Mouse (Mus musculus) limb, embryonic 15.5 days (tissue): ENCODE measurements at regions not wholly inside any gene's neighbourhood (a gene's known extent, or its start where the extent isn't known, plus 50 kb on each side); places are given as distances from the start of the nearest gene placed in this dataset.

Experiments used
- ATAC-seq: fragments of 200-750 bp; cut with Nextera tagmentation; 2 replicates; pipeline ENCODE4 v1.8.0; 2017; ENCODE audit warnings: low read depth, moderate TSS enrichment; ENCODE audit not compliant: insufficient number of reproducible peaks, low FRiP score, low TSS enrichment
- H3K27ac ChIP-seq: fragments of 300-500 bp; sonication (generic); 2 replicates; pipeline ENCODE4 v1.5.1; 2015; ENCODE audit warnings: moderate library complexity, mild to moderate bottlenecking, inconsistent platforms
- H3K27me3 ChIP-seq: fragments of 300-500 bp; sonication (generic); 2 replicates; pipeline ENCODE4 v1.6.1; 2015; ENCODE audit warnings: inconsistent platforms
- H3K36me3 ChIP-seq: fragments of 300-500 bp; sonication (generic); 2 replicates; pipeline ENCODE4 v1.6.1; 2015; ENCODE audit warnings: inconsistent platforms
- H3K4me1 ChIP-seq: fragments of 300-500 bp; sonication (generic); 2 replicates; pipeline ENCODE4 v1.6.1; 2015; ENCODE audit warnings: inconsistent platforms
- H3K4me2 ChIP-seq: fragments of 300-500 bp; sonication (generic); 2 replicates; pipeline ENCODE4 v1.6.1; 2015; ENCODE audit warnings: mild to moderate bottlenecking, inconsistent platforms
- H3K4me3 ChIP-seq: fragments of 300-500 bp; sonication (generic); 2 replicates; pipeline ENCODE4 v1.5.1; 2015; ENCODE audit warnings: mild to moderate bottlenecking, inconsistent platforms
- H3K9ac ChIP-seq: fragments of 300-500 bp; sonication (generic); 2 replicates; pipeline ENCODE4 v1.6.1; 2015; ENCODE audit warnings: inconsistent platforms
- H3K9me3 ChIP-seq: fragments of 300-500 bp; sonication (generic); 2 replicates; pipeline ENCODE4 v1.6.1; 2016; ENCODE audit warnings: inconsistent platforms
- WGBS: fragments of 180-500 bp; shearing (Covaris S2); methylation state at CpG from one replicate; pipeline ENCODE4 v1.1.7; 2015; 5-methylcytosine and 5-hydroxymethylcytosine counted together

DNA sequence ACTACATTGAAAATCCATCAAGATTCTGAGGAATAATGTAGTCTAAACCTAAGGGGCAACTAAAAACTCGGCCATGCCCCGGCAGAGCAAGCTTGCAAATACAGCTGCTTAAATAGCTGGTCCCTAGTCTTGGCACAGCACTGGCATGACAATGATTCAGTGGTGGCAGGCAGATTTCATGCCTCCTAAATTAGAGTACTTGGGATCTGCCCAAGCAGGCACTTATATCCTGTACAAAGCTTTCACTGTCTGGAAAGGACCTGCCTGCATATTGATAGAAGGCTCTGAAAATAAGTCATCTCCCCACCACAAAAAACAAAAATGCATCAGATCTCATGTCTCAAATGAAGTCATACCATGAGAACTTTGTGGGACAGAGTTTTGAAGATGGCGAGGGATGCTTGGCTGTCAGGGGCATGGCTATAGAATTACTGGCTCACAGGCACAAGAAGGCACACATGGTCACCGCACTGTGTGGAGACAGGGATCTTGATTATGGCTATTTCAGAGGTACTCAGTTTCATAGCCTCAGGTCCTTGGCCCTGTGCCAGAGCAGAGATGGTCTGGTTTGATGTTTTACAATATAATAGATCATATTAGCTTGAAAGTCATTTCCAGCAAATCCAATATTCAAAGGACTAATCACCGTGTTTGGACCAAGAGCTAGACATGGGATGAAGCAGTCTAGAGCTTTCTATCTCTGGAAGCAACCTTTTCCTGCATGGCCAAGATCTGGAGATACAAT is 217.7 kb downstream of the Gm45692 start:
- Histone ChIP-seq H3K9me3 (no peaks in the 10 kb centered on the region), H3K9ac (no peak overlapping the region), H3K27ac (no peak overlapping the region), H3K4me2 (no peak overlapping the region), H3K27me3 (no peaks in the 10 kb centered on the region), H3K4me3 (no peak overlapping the region), H3K4me1 (0 out of 2 replicates have a peak, but pooled peaks cover 2% of the 10 kb centered on the region), H3K36me3 (no peaks in the 10 kb centered on the region)
- WGBS = 71% methylated on average over 5 of the region's 5 CpGs
- ATAC-seq = no peak

DNA sequence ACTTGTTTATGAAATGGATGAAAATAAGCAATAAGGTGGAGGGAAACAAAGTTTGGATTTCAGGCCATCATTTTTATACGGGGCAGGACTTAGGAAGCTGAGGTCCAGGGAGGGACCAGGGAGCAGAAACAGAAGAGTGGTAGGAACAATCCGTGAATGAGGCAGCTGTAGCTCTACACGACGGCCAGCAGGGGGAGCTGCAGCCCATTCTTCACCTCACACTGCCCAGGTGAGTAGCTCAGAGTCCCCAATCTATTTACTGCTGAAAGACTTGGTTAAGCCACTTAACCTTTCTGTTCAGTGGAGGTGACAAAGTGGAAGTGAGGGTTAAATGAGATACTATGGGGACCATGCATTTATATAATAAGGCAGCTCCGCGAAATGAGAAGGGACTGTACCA is 225.7 kb downstream of the Gm45692 start:
- H3K9me3 ChIP-seq = no peaks in the 10 kb centered on the region
- 29% methylated on average over 6 of the region's 6 CpGs for WGBS
- H3K27me3 ChIP-seq = peaks cover 19% of the 10 kb centered on the region; the same call in 1 of the 2 replicates
- no peak overlapping the region for H3K27ac ChIP-seq
- H3K4me3 ChIP-seq = no peak overlapping the region
- H3K4me2 ChIP-seq = no peak overlapping the region
- H3K36me3 ChIP-seq = no peaks in the 10 kb centered on the region
- no peak for ATAC-seq
- 0 out of 2 replicates have a peak, but pooled peaks cover 2% of the 10 kb centered on the region for H3K4me1 ChIP-seq
- no peak overlapping the region for H3K9ac ChIP-seq

DNA sequence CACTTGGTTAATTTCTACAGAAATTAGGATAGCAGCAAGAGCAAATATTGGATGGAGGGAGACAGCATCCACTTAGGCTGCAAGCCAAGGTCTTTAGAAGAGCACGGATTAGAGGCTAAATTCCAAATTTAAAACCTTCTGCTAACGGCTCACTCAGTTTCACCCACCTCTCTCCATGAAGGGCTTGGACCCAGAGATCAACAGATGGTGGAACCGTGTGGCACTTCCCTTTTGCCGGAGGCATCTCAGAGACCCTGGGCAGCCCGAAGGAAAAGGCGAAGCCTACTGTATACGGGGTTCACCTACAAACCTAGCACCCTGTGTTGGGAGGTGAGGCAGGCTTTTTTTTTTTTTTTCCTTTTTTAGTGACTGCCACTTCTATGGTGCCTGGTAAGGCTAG is 229.9 kb downstream of the Gm45692 start:
- ATAC-seq = no peak
- Histone ChIP-seq H3K9me3 (no peaks in the 10 kb centered on the region), H3K4me3 (no peak overlapping the region), H3K9ac (no peak overlapping the region), H3K36me3 (no peaks in the 10 kb centered on the region), H3K4me2 (no peak overlapping the region), H3K4me1 (peaks cover 29% of the 10 kb centered on the region), H3K27me3 (peaks cover 19% of the 10 kb centered on the region; the same call in 1 of the 2 replicates), H3K27ac (no peak overlapping the region)
- WGBS = 78% methylated on average over 7 of the region's 7 CpGs

DNA sequence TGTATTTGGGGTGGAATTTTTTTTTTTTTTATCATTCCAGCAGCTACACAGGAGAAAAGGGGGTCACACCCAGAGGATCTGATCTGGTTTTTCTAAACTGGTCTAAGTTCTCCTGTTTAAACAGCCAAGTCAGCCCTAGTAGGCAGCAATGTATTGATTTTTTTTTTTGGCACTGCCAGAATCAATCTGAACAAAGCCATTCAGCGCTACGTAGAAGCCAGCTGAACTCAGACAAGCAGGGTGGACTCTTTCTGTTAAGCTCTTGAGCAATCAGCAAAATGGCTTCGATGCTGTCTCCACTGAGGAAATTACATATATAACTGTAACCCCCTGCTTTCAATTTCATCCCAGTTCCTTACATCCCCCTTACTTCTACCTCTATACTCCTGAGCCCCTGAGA is 230.5 kb downstream of the Gm45692 start:
- Histone ChIP-seq H3K9ac (no peak overlapping the region), H3K36me3 (no peaks in the 10 kb centered on the region), H3K4me3 (no peak overlapping the region), H3K27me3 (peaks cover 22% of the 10 kb centered on the region; the same call in 1 of the 2 replicates), H3K27ac (no peak overlapping the region), H3K9me3 (no peaks in the 10 kb centered on the region), H3K4me1 (peaks cover 35% of the 10 kb centered on the region), H3K4me2 (no peak overlapping the region)
- ATAC-seq = no peak
- 91% methylated on average over 3 of the region's 3 CpGs for WGBS

DNA sequence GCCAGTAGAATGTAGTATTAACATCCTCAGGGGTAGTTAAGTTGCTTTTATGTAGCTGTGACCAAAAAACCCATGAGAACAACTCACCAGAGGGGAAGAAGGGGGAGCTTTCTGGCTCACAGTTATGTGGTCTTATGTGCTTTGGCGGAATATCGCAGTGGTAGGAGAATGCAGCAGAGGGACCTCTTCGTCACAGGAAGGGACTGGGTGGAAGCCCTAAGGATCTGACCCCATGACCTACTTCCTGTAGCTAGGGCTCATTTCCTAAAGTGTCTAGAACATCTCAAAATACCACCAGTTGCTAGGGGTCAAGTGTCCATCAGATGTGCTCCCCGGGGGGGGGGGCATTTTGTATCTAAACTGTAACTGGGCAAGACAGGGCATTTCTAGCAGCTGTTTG is 231.3 kb downstream of the Gm45692 start:
- H3K4me3 ChIP-seq = no peak overlapping the region
- no peaks in the 10 kb centered on the region for H3K9me3 ChIP-seq
- WGBS = 80% methylated on average over 4 of the region's 4 CpGs
- H3K9ac ChIP-seq = no peak overlapping the region
- peaks cover 22% of the 10 kb centered on the region; the same call in 1 of the 2 replicates for H3K27me3 ChIP-seq
- ATAC-seq = no peak
- H3K36me3 ChIP-seq = no peaks in the 10 kb centered on the region
- no peak overlapping the region for H3K4me2 ChIP-seq
- no peak overlapping the region for H3K27ac ChIP-seq
- H3K4me1 ChIP-seq = peaks cover 35% of the 10 kb centered on the region

DNA sequence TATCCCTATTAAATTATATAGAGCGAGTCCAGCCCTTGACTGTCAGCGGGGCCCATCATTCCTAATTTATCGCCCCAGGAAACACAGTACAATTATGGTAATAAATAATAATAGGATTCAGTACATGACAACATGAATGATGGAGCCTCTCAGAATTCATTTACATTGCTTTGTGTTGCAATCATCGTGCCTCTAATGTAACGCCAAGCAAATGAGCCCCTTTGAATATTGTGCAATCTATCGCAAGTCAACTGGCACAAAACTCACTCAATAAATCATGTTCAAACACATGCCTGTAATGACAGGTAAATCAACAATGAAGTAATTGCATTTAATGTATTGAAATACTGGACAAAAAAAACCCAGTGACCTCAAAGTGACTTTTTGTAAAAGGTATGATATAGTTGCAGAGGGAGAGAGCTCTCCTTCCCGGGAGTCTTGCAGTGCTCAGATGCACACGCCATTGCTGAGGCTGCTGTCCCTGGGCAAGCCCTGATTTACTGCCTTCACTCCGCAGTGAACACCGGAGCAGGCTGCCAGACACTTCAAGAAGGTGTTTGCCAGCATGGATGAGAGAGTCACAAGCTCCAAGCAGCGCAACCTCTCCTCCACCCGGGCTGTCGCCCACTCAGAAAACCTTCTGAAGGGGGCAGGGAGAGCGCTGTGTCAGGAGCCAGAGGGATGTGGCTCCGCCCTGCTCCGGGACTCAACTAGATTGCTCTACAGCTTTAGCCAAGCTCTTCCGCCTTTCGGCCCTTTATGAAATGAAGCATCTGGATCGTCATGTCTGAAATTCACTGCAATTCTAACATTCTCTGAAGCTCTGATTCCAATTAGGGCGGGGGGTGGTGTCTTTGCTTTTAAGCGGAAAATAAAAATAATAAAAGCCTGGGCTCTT is 232.6 kb downstream of the Gm45692 start:
- Histone ChIP-seq H3K4me2 (peak overlapping the region; percentile 66), H3K36me3 (no peaks in the 10 kb centered on the region), H3K9ac (0 out of 2 replicates have a peak overlapping the region, but pooled peaks have one; percentile 33), H3K4me3 (peak overlapping the region; percentile 33), H3K9me3 (no peaks in the 10 kb centered on the region), H3K27me3 (peaks cover 18% of the 10 kb centered on the region; the same call in 1 of the 2 replicates), H3K27ac (peak overlapping the region; percentile 90), H3K4me1 (peaks cover 35% of the 10 kb centered on the region)
- peak; percentile 88 for ATAC-seq
- WGBS = 5% methylated on average over 21 of the region's 21 CpGs

DNA sequence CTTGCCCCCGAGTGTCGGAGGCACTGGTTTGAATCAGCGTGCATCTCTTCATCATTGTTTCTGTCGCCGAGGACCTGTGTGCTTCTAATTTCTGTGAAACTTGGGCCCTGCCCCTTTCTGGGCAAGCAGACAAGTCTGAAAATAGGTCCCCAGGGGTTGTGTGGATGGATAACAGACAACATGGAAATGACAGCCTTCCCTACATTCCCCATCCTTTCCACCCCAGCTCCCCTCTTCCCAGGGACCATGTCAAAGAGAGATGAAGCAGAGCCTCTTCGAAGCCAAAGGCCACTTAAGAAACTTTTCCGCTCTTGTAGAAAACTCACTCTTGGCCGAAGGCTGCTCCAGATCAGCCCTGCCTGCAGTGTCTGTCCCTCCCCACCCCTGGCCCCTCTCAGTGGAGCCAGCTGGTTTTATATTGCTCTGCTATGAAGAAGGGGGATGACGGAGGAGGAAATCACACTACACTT is 233.2 kb downstream of the Gm45692 start:
- Histone ChIP-seq H3K4me1 (peaks cover 35% of the 10 kb centered on the region), H3K4me2 (peak overlapping the region; percentile 66), H3K4me3 (peak overlapping the region; percentile 33), H3K27ac (peak overlapping the region; percentile 90), H3K27me3 (peaks cover 15% of the 10 kb centered on the region; the same call in 1 of the 2 replicates), H3K36me3 (no peaks in the 10 kb centered on the region), H3K9me3 (no peaks in the 10 kb centered on the region), H3K9ac (no peak overlapping the region)
- 8% methylated on average over 9 of the region's 9 CpGs for WGBS
- peak; percentile 87 for ATAC-seq

DNA sequence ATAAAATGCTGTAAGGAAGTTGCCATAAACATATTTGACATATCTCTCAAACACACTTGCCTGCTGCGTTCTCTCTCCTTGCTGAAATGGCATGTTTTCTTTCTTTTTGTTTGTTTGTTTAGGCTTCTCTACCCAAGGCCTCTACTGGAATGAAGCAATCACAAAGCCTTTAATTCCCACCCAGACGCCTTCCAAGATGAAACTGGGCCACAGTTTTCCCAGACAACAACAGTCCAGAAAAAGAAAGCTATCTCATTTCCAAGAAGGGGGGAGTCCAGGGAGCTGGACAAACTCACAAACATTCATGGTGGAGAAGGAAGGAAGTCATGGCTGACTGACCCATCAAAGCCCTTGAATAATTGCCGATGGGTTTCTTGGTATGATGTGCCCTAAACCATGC is 234.1 kb downstream of the Gm45692 start:
- Histone ChIP-seq H3K27ac (peak overlapping the region; percentile 90; the same call in 1 of the 2 replicates), H3K4me1 (peaks cover 35% of the 10 kb centered on the region), H3K36me3 (no peaks in the 10 kb centered on the region), H3K4me3 (no peak overlapping the region), H3K9me3 (no peaks in the 10 kb centered on the region), H3K27me3 (peaks cover 11% of the 10 kb centered on the region; the same call in 1 of the 2 replicates), H3K9ac (no peak overlapping the region), H3K4me2 (no peak overlapping the region)
- ATAC-seq = no peak
- WGBS = 81% methylated on average over 3 of the region's 3 CpGs

DNA sequence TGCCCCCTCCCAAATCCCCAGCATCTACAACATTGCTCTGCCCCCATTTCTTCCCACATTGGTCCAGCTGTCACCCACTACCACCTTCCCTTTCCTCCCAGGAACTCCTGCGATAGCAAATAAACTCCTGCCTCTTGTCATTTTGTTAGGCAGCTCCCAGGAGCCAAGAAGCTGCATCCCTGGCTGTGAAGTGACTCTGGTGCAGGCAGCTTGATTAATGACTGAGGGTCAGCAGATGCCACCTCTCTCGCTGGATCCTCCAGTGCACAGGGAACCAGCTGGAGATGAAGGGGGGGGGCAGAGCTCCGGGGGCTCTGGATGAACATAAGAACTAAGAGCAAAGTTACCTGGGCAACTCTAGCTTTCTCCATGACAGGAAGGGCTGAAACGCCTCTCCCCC is 235.2 kb downstream of the Gm45692 start:
- WGBS = 29% methylated on average over 4 of the region's 4 CpGs
- no peaks in the 10 kb centered on the region for H3K9me3 ChIP-seq
- H3K4me1 ChIP-seq = peaks cover 37% of the 10 kb centered on the region
- H3K36me3 ChIP-seq = no peaks in the 10 kb centered on the region
- H3K4me2 ChIP-seq = no peak overlapping the region
- H3K27ac ChIP-seq = no peak overlapping the region
- peaks cover 11% of the 10 kb centered on the region; the same call in 1 of the 2 replicates for H3K27me3 ChIP-seq
- H3K4me3 ChIP-seq = no peak overlapping the region
- ATAC-seq = no peak
- no peak overlapping the region for H3K9ac ChIP-seq

DNA sequence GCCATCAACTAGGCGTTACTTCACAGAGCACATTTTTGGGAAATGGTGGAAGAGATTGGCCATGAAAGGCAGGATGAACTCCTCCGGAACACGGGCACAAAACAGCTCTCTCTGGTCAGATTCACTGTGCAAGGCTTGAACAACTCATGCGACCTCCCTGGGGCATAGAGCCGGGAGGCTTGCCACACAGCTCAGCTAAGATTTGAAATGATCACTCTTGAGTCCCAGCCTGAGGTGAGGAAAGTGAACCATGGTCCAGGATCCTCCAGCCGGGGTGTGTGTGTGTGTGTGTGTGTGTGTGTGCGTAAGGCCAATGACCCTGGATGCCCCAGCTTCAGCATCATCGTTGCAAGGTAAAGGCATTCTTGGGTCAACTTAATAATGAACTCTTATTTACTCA is 237.5 kb downstream of the Gm45692 start:
- no peaks in the 10 kb centered on the region for H3K9me3 ChIP-seq
- H3K4me3 ChIP-seq = no peak overlapping the region
- peaks cover 31% of the 10 kb centered on the region for H3K4me1 ChIP-seq
- no peaks in the 10 kb centered on the region for H3K36me3 ChIP-seq
- H3K9ac ChIP-seq = no peak overlapping the region
- WGBS = 77% methylated on average over 8 of the region's 8 CpGs
- H3K27me3 ChIP-seq = peaks cover 11% of the 10 kb centered on the region; the same call in 1 of the 2 replicates
- ATAC-seq = no peak
- no peak overlapping the region for H3K4me2 ChIP-seq
- H3K27ac ChIP-seq = no peak overlapping the region

DNA sequence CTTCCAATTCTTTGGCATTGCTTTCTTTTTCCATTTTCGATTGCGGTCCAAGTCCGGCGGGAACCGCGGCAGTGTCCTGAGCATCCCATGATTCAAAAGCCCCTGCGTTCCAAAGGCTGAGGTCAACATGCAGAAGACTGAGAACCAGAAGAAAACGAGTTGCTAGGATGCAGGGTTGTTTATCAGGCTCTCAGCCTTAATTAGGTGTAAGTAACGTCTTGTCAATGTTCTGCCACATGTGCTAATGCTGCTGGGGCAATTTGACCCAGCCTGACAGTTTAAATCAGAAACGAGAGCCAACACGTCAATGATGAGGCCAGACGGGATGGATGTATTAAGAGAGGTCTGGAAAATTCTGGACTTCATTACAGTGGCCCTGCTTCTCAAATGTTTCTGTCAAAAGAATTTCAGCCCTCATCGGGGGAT is 239.4 kb downstream of the Gm45692 start:
- WGBS = 38% methylated on average over 13 of the region's 13 CpGs
- 0 out of 2 replicates have a peak, but pooled peaks have one; percentile 40 for ATAC-seq
- H3K4me2 ChIP-seq = no peak overlapping the region

More for the DNA sequence above, 239.4 kb downstream of the Gm45692 start:
- Histone ChIP-seq H3K27me3 (peaks cover 11% of the 10 kb centered on the region; the same call in 1 of the 2 replicates), H3K27ac (peak overlapping the region; percentile 5; the same call in 1 of the 2 replicates), H3K9me3 (no peaks in the 10 kb centered on the region), H3K4me1 (peaks cover 15% of the 10 kb centered on the region; the same call in 1 of the 2 replicates), H3K36me3 (no peaks in the 10 kb centered on the region), H3K4me3 (no peak overlapping the region), H3K9ac (no peak overlapping the region)
